Mouse (Mus musculus): ENCODE measurements around the gene Col18a1.

Gene Col18a1

GRCm38 (mm10) chr10:77182804-77183331 is 16.5 kb upstream of the Col18a1 start:
- DNase-seq (ENCODE audit: low read depth, low spot score), result no peak

GRCm38 (mm10) chr10:77180110-77180509 is 13.8 kb upstream of the Col18a1 start:
- peak; percentile 44 for DNase-seq (ENCODE audit: low read depth, low spot score)

- no peak for DNase-seq (ENCODE audit: low read depth, low spot score)
Measured at GRCm38 (mm10) chr10:77178691-77179090, 12.3 kb upstream of the Col18a1 start.

DNA sequence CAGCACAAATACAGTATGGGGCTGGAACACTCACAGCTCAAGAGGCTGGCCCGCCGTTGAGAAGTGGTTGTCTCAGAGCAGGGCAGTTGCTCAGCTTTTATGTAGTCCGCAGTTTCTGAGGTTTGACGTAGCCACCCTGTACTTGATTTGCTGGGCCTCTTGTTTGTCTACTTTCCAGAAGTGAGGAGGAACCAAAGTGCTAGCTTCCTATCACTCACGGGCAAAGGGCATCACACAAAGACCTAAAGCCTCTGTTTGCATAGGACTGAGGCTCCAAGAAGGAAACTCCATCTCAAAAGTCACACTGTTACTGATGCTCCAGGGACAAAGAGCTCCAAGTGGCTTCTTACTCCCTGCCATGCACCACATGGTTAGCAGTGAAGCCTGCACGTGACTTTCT is 4.1 kb upstream of the Col18a1 start:
- no peak for DNase-seq (ENCODE audit: low read depth, low spot score)

DNA sequence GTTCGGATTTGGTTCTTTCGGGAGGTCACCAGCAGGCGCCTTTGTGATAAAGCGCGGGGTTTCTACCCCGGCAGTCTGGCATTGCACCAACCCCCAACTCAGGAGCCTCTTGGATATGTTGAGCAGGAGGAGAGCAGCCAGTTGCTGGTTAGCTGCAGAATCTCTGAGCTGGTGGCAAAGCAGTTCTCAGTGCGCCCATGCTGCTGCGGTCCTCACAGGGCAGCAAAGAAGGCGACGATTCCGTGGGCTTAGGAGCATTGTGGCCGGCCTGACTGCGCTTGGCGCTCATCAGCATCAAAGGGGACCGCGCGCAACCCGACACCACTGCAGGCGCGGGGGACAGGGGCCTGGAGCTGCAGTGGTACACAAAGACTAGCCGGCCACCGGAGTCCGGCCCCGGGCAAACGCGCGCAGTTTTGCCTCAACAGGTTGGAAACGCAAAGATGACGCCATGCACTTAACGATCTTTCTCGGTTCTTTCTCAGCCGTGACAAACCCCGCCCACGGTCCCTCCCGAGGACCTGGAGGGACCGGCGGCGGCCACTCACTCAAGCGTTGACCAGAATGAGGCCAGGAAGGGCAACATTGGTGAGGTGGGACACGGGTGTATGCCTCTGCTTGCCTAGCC is 916 bp downstream of the Col18a1 start:
- DNase-seq (ENCODE audit: low read depth, low spot score), result no peak

DNA sequence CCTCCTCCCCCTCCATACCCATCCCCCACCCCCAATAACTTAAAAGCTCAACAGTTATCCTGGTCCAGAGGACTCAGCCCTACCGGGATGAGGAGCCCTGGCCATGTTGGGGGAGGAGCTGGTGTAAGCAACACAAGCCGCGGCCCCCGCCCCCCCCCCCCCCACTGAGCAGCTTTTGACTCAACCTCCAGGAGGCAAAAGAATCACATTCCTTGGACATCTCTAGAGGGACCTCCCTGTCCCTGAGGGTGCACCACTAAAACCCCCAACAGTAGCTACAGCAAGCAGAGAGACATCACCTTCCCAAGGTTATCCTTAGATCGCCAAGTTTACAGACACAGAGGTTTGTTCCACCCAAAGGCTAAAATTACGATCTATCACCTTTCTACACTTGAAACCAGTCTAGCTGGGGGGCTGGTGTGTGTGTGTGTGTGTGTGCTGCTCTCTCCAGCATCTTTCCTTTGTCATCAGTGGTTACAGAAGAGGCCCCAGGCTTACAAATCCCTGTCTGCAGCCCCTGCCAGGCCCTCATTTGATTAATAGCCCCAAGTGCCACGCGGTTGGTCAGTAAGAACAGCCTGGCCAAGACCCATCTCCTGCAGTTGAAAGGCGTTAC is 1.8 kb downstream of the Col18a1 start:
- no peak for DNase-seq (ENCODE audit: low read depth, low spot score)

GRCm38 (mm10) chr10:77164041-77164436 is 2.3 kb downstream of the Col18a1 start:
- no peak for DNase-seq (ENCODE audit: low read depth, low spot score)

DNA sequence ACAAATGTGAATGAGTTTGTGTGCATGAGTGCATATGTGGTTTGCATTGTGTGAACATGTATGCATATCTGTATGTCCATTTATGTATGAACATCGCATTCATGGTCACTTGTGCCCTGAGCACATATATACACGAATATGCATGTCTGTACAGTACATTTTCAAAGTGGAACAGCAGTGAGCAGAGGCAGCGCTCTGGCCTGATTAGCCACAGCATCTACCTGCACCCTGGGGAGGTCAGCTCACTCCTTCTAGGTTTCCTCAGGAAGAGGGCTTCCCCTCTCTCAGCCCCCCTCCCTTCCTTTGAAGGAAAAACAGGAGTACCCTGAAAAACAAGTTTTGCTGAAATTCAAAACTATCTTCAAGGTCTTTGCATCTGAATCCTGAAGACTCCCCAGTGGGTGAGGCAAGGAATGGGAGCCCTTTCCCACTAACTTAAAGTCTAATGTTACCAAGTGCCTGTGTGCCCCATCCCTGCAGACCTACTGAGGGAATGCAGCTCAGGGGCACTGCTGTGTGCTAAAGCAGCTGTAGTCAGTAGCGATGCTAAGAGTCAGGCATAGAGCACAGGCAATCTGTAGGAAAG is 2.9 kb downstream of the Col18a1 start:
- DNase-seq (ENCODE audit: low read depth, low spot score), result no peak

- no peak for DNase-seq (ENCODE audit: low read depth, low spot score)
Measured at GRCm38 (mm10) chr10:77159573-77159972, 6.8 kb downstream of the Col18a1 start.

GRCm38 (mm10) chr10:77158948-77159347 is 7.4 kb downstream of the Col18a1 start:
- peak; percentile 60 for DNase-seq (ENCODE audit: low read depth, low spot score)

DNA sequence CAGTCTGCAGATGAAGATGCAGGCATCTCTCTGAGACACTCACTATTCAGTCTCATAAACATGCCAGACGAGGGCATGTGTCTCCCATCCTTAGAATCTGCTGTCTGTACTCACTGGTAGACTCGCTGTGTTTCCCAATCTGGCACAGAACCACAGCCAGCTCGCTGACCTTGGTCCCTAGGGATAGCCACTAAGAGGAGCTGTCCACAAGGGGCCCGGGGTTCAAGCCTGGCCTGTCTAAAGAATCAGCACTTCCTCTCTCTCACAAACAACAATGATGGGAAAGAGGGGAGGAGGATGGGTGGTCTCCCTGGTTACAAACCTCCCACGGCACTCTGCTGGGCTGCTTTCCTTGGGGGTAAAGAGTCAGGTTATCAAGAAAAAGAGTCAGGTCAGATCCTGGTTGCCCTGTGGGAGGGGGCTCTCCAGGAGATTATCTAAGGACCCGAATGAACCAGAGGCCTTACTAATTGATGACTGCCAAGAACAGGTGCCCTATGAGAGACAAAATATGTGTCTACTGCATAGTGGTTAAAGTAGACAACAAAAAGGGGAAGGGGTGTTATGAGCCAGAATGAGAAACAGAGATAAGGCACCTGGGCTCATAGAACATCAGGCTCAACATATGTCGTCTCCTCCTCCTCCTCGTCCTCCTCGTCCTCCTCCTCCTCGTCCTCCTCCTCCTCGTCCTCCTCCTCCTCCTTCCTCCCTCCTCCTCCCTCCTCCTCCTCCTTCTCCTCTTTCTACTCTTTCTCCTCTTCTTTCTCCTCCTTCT is 8.9 kb downstream of the Col18a1 start:
- DNase-seq (ENCODE audit: low read depth, low spot score), result peak; percentile 67

DNA sequence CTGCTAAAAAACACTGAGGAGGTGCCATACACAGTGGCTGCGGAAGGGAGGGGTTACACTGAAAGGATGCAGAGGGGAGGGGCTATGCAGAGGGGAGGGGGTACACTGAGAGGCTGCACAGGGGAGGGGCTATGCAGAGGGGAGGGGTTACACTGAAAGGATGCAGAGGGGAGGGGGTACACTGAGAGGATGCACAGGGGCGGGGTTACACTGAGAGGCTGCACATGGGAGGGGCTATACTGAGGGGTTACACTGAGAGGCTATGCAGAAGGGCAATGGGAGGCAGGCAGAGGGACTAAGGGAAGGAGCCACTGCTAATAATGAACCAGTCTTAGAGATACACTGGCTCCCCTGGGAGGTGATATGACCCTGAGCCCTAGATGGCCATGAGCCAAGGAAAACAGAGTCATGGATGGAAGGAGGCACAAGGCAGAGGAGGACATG is 14.1 kb downstream of the Col18a1 start:
- DNase-seq (ENCODE audit: low read depth, low spot score), result peak; percentile 42

DNA sequence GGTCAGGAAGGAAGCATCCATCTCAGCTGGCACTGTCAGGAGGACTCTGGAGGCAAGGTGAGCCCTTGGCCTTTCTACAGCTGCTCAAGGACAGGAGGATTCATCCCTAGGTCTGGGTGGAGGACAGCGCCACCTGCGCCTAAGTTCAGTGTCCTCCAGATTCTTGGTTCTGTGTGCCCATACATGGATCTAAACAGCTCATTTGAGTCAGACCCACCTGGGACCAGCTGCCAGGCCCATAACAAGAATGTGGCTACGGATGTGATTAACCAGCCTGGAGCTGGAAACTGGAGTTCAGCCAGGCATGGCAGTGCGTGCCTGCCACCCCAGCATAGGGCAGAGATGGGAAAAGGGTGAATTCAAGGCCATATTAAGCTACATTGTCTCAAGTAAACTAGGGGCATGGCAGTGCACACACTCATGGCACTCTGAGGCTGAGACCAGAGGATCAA is 14.8 kb downstream of the Col18a1 start:
- DNase-seq (ENCODE audit: low read depth, low spot score), result peak; percentile 44

DNA sequence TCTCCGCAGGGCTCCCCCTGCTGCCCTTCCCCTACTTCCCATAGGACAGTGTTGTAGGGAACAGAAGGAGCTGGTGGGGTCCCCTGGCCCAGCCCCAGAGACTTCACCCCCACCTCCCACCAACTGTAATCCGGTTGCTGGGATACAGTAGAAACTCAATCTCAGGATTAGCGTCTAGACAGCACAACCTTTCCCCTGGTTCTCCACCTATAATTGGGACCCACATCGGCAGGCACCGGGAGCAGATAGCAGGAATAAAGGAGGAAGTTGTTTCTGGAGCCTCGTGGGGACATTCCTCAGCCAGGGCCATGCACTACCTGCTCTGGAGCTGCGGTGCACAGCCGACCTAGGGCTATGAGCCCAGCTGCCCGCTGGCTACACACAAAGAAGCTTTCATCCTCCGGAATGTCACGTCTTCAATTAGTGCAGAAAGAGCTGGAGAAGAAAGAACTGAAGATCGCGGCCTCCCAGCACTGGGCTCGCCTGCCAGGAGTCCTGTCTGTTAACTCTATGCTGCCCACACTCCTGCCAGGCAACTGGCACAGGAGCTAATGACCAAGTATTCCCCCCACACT is 15.3 kb downstream of the Col18a1 start:
- no peak for DNase-seq (ENCODE audit: low read depth, low spot score)

- no peak for DNase-seq (ENCODE audit: low read depth, low spot score)
Measured at GRCm38 (mm10) chr10:77150016-77150415, 16.3 kb downstream of the Col18a1 start.

GRCm38 (mm10) chr10:77147545-77147944 is 18.8 kb downstream of the Col18a1 start:
- DNase-seq (ENCODE audit: low read depth, low spot score), result no peak

DNA sequence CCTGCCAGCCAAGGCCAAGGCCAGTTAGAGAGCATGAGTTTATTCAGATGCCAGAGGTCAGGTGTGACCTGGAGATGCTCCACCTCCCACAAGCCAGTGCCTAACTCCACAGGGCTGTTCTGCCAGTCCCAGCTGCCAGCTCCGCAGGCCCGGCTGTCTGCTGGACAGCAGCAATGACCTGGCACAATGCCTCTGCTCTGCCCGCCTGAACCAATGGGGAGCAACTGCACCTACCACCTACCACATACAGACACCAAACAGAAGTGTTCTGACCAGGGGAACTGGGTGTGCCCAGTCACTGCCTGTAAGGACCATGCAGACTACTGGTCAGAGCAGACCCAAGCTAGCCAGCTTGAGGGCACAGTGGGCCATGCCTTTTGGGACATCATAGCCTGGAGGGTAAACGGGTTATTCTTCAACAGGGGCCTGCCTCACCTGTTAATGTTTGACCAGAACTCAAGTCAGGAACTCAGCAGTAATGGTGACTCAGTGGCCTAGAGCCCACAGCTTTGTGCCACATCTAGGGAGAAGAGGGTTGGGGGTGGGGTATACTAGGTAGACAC is 19.4 kb downstream of the Col18a1 start:
- DNase-seq (ENCODE audit: low read depth, low spot score), result no peak

DNA sequence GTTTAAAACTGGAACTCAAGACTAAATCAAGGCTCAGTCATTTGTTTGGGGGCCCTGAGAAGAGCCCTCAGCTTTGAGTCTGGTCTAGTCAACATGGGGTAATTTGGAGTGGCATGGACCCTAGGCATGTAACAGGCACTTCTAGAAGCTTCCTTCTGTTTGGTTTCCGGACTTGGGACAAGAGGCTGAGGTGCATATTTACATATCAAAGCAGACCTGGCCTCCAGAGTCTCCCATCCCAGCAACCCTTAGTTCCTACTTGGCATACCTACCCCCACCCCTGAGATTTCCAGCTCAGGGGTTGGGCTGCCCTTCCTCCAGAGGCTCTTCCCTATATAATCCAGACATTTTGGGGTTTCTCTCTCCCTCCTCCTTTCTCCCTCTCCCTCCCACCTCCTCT is 20.4 kb downstream of the Col18a1 start:
- DNase-seq (ENCODE audit: low read depth, low spot score), result no peak

GRCm38 (mm10) chr10:77144372-77144771 is 22.0 kb downstream of the Col18a1 start:
- no peak for DNase-seq (ENCODE audit: low read depth, low spot score)

GRCm38 (mm10) chr10:77142328-77142727 is 24.0 kb downstream of the Col18a1 start:
- DNase-seq (ENCODE audit: low read depth, low spot score), result peak; percentile 84

- DNase-seq (ENCODE audit: low read depth, low spot score), result no peak
Measured at GRCm38 (mm10) chr10:77138304-77138703, 28.0 kb downstream of the Col18a1 start.

Data from 3T3-L1 (cell line).